Mouse (Mus musculus) neural tube, embryonic 12.5 days (tissue): ENCODE results near the gene Cfap299. TPM values are rescaled to one million over a fixed set of nuclear protein-coding genes. Genes with fewer than 3 reads are reported as not detected.
"Not testable (repeated sequence)": the region's sequence is repeated elsewhere in the genome, so short reads cannot be mapped to it uniquely, and the experiment has no call there.

Experiments used
- ATAC-seq: fragments of 200-750 bp; cut with Nextera tagmentation; 2 replicates; pipeline ENCODE4 v1.8.0; 2017; ENCODE audit warnings: low read depth, mild to moderate bottlenecking, moderate TSS enrichment, moderate library complexity; ENCODE audit not compliant: low FRiP score
- H3K27ac ChIP-seq: fragments of 300-500 bp; sonication (generic); 2 replicates; pipeline ENCODE4 v1.5.1; 2016
- H3K27me3 ChIP-seq: fragments of 300-500 bp; sonication (generic); replicated peaks from 2 replicates; pipeline ENCODE4 v1.6.1; 2016; ENCODE audit warnings: mild to moderate bottlenecking
- H3K36me3 ChIP-seq: fragments of 300-500 bp; sonication (generic); 2 replicates; pipeline ENCODE4 v1.6.1; 2016; ENCODE audit warnings: mild to moderate bottlenecking
- H3K4me1 ChIP-seq: fragments of 300-500 bp; sonication (generic); 2 replicates; pipeline ENCODE4 v1.6.1; 2016
- H3K4me2 ChIP-seq: fragments of 300-500 bp; sonication (generic); replicated peaks from 2 replicates; pipeline ENCODE4 v1.6.1; 2016; ENCODE audit warnings: mild to moderate bottlenecking
- H3K4me3 ChIP-seq: fragments of 300-500 bp; sonication (generic); 2 replicates; pipeline ENCODE4 v1.5.1; 2016
- H3K9ac ChIP-seq: fragments of 300-500 bp; sonication (generic); 2 replicates; pipeline ENCODE4 v1.6.1; 2016; ENCODE audit warnings: mild to moderate bottlenecking
- H3K9me3 ChIP-seq: fragments of 300-500 bp; sonication (generic); 2 replicates; pipeline ENCODE4 v1.6.1; 2016; ENCODE audit warnings: mild to moderate bottlenecking
- WGBS: fragments of 180-500 bp; shearing (Covaris S2); methylation state at CpG from one replicate; pipeline ENCODE4 v1.1.7; 2016; 5-methylcytosine and 5-hydroxymethylcytosine counted together
- polyA plus RNA-seq: library from polyadenylated mRNA; unstranded; fragments of >200 nt; fragmentation: Nextera tagmentation; extraction: Ambion mirVana; gene quantifications from 2 replicates; pipeline ENCODE4 v1.2.1, GENCODE M21; 2016

Gene Cfap299
- 0.53 and 0.59 TPM in 2 replicates for polyA plus RNA-seq

- Histone ChIP-seq H3K36me3 (no peaks in the 10 kb centered on the region), H3K27me3 (peaks cover 5% of the 10 kb centered on the region; the same call in 1 of the 2 replicates), H3K9ac (0 out of 2 replicates have a peak within 1 kb of the TSS, but pooled peaks have one; percentile 3), H3K4me1 (no peaks in the 10 kb centered on the region), H3K4me2 (peak within 1 kb of the TSS; percentile 71), H3K9me3 (no peaks in the 10 kb centered on the region), H3K27ac (no peak within 1 kb of the TSS), H3K4me3 (peak within 1 kb of the TSS; percentile 41)
- peak; percentile 94 for ATAC-seq
- 2% methylated on average over 46 of the region's 46 CpGs for WGBS
Observed at GRCm38 (mm10) chr5:98328848-98329624, at the start of gene Cfap299. Gene Cfap299, plus strand, starts transcription at chr5:98329304.

GRCm38 (mm10) chr5:98281993-98282392 is 47.1 kb upstream of the Cfap299 start:
- Histone ChIP-seq H3K4me3 (no peak overlapping the region), H3K27me3 (no peaks in the 10 kb centered on the region), H3K27ac (no peak overlapping the region), H3K9me3 (no peaks in the 10 kb centered on the region), H3K9ac (no peak overlapping the region), H3K4me2 (peak overlapping the region; percentile 6; the same call in 1 of the 2 replicates), H3K4me1 (peaks cover 7% of the 10 kb centered on the region; the same call in 1 of the 2 replicates), H3K36me3 (no peaks in the 10 kb centered on the region)
- 30% methylated on average over 9 of the region's 9 CpGs for WGBS
- ATAC-seq, result peak; percentile 56; the same call in 1 of the 2 replicates

GRCm38 (mm10) chr5:98283696-98284478 is 45.2 kb upstream of the Cfap299 start:
- 0 out of 2 replicates have a peak overlapping the region, but pooled peaks have one; percentile 17 for H3K4me2 ChIP-seq

GRCm38 (mm10) chr5:98290642-98291041 is 38.5 kb upstream of the Cfap299 start:
- no peak overlapping the region for H3K27ac ChIP-seq
- no peak overlapping the region for H3K4me2 ChIP-seq
- no peak for ATAC-seq
- WGBS, result 78% methylated on average over 8 of the region's 8 CpGs
- no peak overlapping the region for H3K4me3 ChIP-seq
- H3K27me3 ChIP-seq, result peaks cover 18% of the 10 kb centered on the region
- peaks cover 10% of the 10 kb centered on the region for H3K4me1 ChIP-seq
- no peaks in the 10 kb centered on the region for H3K9me3 ChIP-seq
- H3K9ac ChIP-seq, result no peak overlapping the region
- H3K36me3 ChIP-seq, result no peaks in the 10 kb centered on the region

More at GRCm38 (mm10) chr5:98283696-98284478, 45.2 kb upstream of the Cfap299 start:
- no peak overlapping the region for H3K4me3 ChIP-seq
- peaks cover 7% of the 10 kb centered on the region; the same call in 1 of the 2 replicates for H3K4me1 ChIP-seq
- 44% methylated on average over 17 of the region's 17 CpGs for WGBS
- H3K9ac ChIP-seq, result no peak overlapping the region
- H3K27ac ChIP-seq, result no peak overlapping the region
- no peaks in the 10 kb centered on the region for H3K9me3 ChIP-seq
- 0 out of 2 replicates have a peak, but pooled peaks have one; percentile 21 for ATAC-seq
- H3K27me3 ChIP-seq, result no peaks in the 10 kb centered on the region
- no peaks in the 10 kb centered on the region for H3K36me3 ChIP-seq

- Histone ChIP-seq H3K36me3 (no peaks in the 10 kb centered on the region), H3K4me1 (peaks cover 10% of the 10 kb centered on the region), H3K27me3 (peaks cover 18% of the 10 kb centered on the region), H3K9me3 (no peaks in the 10 kb centered on the region), H3K4me3 (peak overlapping the region; percentile 20; the same call in 1 of the 2 replicates), H3K9ac (no peak overlapping the region), H3K4me2 (peak overlapping the region; percentile 52), H3K27ac (no peak overlapping the region)
- WGBS, result 3% methylated on average over 19 of the region's 19 CpGs
- ATAC-seq, result 0 out of 2 replicates have a peak, but pooled peaks have one; percentile 41
Observed at GRCm38 (mm10) chr5:98292388-98293048, 36.6 kb upstream of the Cfap299 start.

- Histone ChIP-seq H3K9me3 (no peaks in the 10 kb centered on the region), H3K4me1 (peaks cover 10% of the 10 kb centered on the region), H3K36me3 (no peaks in the 10 kb centered on the region), H3K9ac (no peak overlapping the region), H3K27ac (no peak overlapping the region), H3K4me2 (peak overlapping the region; percentile 52), H3K4me3 (peak overlapping the region; percentile 20; the same call in 1 of the 2 replicates), H3K27me3 (peaks cover 18% of the 10 kb centered on the region)
- peak; percentile 25; the same call in 1 of the 2 replicates for ATAC-seq
- 1% methylated on average over 12 of the region's 12 CpGs for WGBS
Observed at GRCm38 (mm10) chr5:98293049-98293715, 35.9 kb upstream of the Cfap299 start.

- Histone ChIP-seq H3K9me3 (no peaks in the 10 kb centered on the region), H3K27ac (no peak overlapping the region), H3K27me3 (no peaks in the 10 kb centered on the region), H3K9ac (no peak overlapping the region), H3K4me3 (no peak overlapping the region), H3K36me3 (no peaks in the 10 kb centered on the region), H3K4me1 (no peaks in the 10 kb centered on the region), H3K4me2 (no peak overlapping the region)
- no peak for ATAC-seq
- WGBS, result 80% methylated on average over 4 of the region's 4 CpGs
Observed at GRCm38 (mm10) chr5:98300079-98300478, 29.0 kb upstream of the Cfap299 start.

GRCm38 (mm10) chr5:98305673-98306072 is 23.4 kb upstream of the Cfap299 start:
- Histone ChIP-seq H3K4me3 (no peak overlapping the region), H3K9me3 (no peaks in the 10 kb centered on the region), H3K36me3 (no peaks in the 10 kb centered on the region), H3K9ac (no peak overlapping the region), H3K4me2 (no peak overlapping the region), H3K27me3 (no peaks in the 10 kb centered on the region), H3K4me1 (no peaks in the 10 kb centered on the region), H3K27ac (no peak overlapping the region)
- 91% methylated on average over 4 of the region's 4 CpGs for WGBS
- no peak for ATAC-seq

- H3K27ac ChIP-seq, result no peak overlapping the region
Observed at GRCm38 (mm10) chr5:98306528-98306927, 22.6 kb upstream of the Cfap299 start.

GRCm38 (mm10) chr5:98326625-98327024 is 2.5 kb upstream of the Cfap299 start:
- Histone ChIP-seq H3K9ac (no peak overlapping the region), H3K4me1 (no peaks in the 10 kb centered on the region), H3K4me2 (no peak overlapping the region), H3K4me3 (no peak overlapping the region), H3K27ac (no peak overlapping the region), H3K9me3 (no peaks in the 10 kb centered on the region), H3K36me3 (no peaks in the 10 kb centered on the region), H3K27me3 (peaks cover 5% of the 10 kb centered on the region; the same call in 1 of the 2 replicates)
- no peak for ATAC-seq
- WGBS, result 85% methylated on average over 2 of the region's 2 CpGs

More at GRCm38 (mm10) chr5:98306528-98306927, 22.6 kb upstream of the Cfap299 start:
- Histone ChIP-seq H3K9me3 (no peaks in the 10 kb centered on the region), H3K9ac (no peak overlapping the region), H3K4me2 (no peak overlapping the region), H3K27me3 (no peaks in the 10 kb centered on the region), H3K4me3 (no peak overlapping the region), H3K36me3 (no peaks in the 10 kb centered on the region), H3K4me1 (no peaks in the 10 kb centered on the region)
- WGBS, result 32% methylated on average over 9 of the region's 9 CpGs
- no peak for ATAC-seq

- not testable (repeated sequence) for ATAC-seq, H3K4me3 ChIP-seq, H3K9me3 ChIP-seq, H3K27ac ChIP-seq, H3K4me1 ChIP-seq, H3K4me2 ChIP-seq, H3K36me3 ChIP-seq, H3K27me3 ChIP-seq, H3K9ac ChIP-seq
- WGBS, result 87% methylated on average over 16 of the region's 16 CpGs
Observed at GRCm38 (mm10) chr5:98343751-98344150, 14.6 kb downstream of the Cfap299 start.
